Mouse (Mus musculus) midbrain, embryonic 16.5 days (tissue): ENCODE data around the gene Ccdc27. TPM values are rescaled to one million over a fixed set of nuclear protein-coding genes. Genes with fewer than 3 reads are reported as not detected.

Source experiments
- ATAC-seq: fragments of 200-750 bp; cut with Nextera tagmentation; 2 replicates; pipeline ENCODE4 v1.8.0; 2017; ENCODE audit warnings: moderate TSS enrichment
- H3K27ac ChIP-seq: fragments of 300-500 bp; sonication (generic); 2 replicates; pipeline ENCODE4 v1.5.1; 2014; ENCODE audit warnings: mild to moderate bottlenecking, low read length, mixed read lengths
- H3K27me3 ChIP-seq: fragments of 300-500 bp; sonication (generic); 2 replicates; pipeline ENCODE4 v1.6.1; 2014; ENCODE audit warnings: low read depth, low read length, mixed read lengths; ENCODE audit not compliant: control insufficient read depth, insufficient read depth
- H3K36me3 ChIP-seq: fragments of 300-500 bp; sonication (generic); 2 replicates; pipeline ENCODE4 v1.6.1; 2014; ENCODE audit warnings: mild to moderate bottlenecking, low read length, moderate library complexity, mixed read lengths; ENCODE audit not compliant: control insufficient read depth, insufficient read depth
- H3K4me1 ChIP-seq: fragments of 300-500 bp; sonication (generic); 2 replicates; pipeline ENCODE4 v1.6.1; 2014; ENCODE audit warnings: mild to moderate bottlenecking, low read length, mixed read lengths; ENCODE audit not compliant: control insufficient read depth, insufficient read depth
- H3K4me2 ChIP-seq: fragments of 300-500 bp; sonication (generic); 2 replicates; pipeline ENCODE4 v1.6.1; 2014; ENCODE audit warnings: mild to moderate bottlenecking, low read length, mixed read lengths
- H3K4me3 ChIP-seq: fragments of 300-500 bp; sonication (generic); 2 replicates; pipeline ENCODE4 v1.5.1; 2014; ENCODE audit warnings: low read depth, mild to moderate bottlenecking, low read length, moderate library complexity, mixed read lengths
- H3K9ac ChIP-seq: fragments of 300-500 bp; sonication (generic); 2 replicates; pipeline ENCODE4 v1.6.1; 2014; ENCODE audit warnings: low read depth, low read length, mixed read lengths
- H3K9me3 ChIP-seq: fragments of 300-500 bp; sonication (generic); replicated peaks from 2 replicates; pipeline ENCODE4 v1.6.1; 2014; ENCODE audit warnings: mild to moderate bottlenecking, low read length, mixed read lengths; ENCODE audit not compliant: control insufficient read depth, poor library complexity, severe bottlenecking
- WGBS: fragments of 180-500 bp; shearing (Covaris S2); extraction: QIAGEN DNeasy Blood & Tissue Kit; methylation state at CpG from one replicate; pipeline ENCODE4 v1.1.7; 2014; 5-methylcytosine and 5-hydroxymethylcytosine counted together
- polyA plus RNA-seq: library from polyadenylated mRNA; unstranded; fragments of >200 nt; fragmentation: Nextera tagmentation; extraction: Ambion mirVana; gene quantifications from 2 replicates; pipeline ENCODE4 v1.2.1, GENCODE M21; 2015

Gene Ccdc27
- polyA plus RNA-seq, 1 experiment from 2014 or later: not detected

- ATAC-seq: no peak
- Histone ChIP-seq H3K27me3 (peaks cover 6% of the 10 kb centered on the region; the same call in 1 of the 2 replicates), H3K36me3 (peaks cover 31% of the 10 kb centered on the region), H3K9me3 (no peaks in the 10 kb centered on the region), H3K9ac (no peak overlapping the region), H3K4me3 (no peak overlapping the region), H3K4me2 (no peak overlapping the region), H3K27ac (no peak overlapping the region), H3K4me1 (peaks cover 10% of the 10 kb centered on the region; the same call in 1 of the 2 replicates)
- 15% methylated on average over 4 of the region's 4 CpGs for WGBS
These were observed 19.6 kb downstream of the Ccdc27 start for GRCm38 (mm10) chr4:154022844-154023243.

DNA sequence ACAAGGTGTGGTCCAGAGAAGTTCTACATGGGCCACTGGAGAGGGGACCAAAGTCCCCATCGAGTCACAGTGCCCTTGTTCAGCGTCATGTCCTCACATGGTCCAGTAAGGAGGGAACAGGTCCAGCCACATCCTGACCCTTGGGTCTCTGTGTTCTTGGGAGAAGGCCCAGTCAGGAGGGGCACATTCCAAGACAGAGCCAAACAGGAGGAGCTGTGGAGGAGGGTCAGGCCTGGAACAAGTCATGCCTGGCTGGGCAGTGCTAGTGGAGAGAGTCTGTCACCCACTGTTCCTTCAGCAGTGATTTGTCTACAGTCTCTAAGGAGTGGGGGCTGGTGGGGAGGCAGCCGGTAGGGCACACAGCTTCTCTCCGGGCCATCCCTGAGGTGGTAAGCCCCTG lies 20.1 kb downstream of the Ccdc27 start:
- peaks cover 6% of the 10 kb centered on the region; the same call in 1 of the 2 replicates for H3K27me3 ChIP-seq
- no peaks in the 10 kb centered on the region for H3K9me3 ChIP-seq
- H3K4me3 ChIP-seq: no peak overlapping the region
- H3K9ac ChIP-seq: no peak overlapping the region
- H3K36me3 ChIP-seq: peaks cover 32% of the 10 kb centered on the region
- no peak overlapping the region for H3K4me2 ChIP-seq
- no peak overlapping the region for H3K27ac ChIP-seq
- ATAC-seq: no peak
- peaks cover 10% of the 10 kb centered on the region; the same call in 1 of the 2 replicates for H3K4me1 ChIP-seq
- 73% methylated on average over 4 of the region's 4 CpGs for WGBS

GRCm38 (mm10) chr4:154021432-154021831 lies 21.0 kb downstream of the Ccdc27 start:
- WGBS: 94% methylated on average over 9 of the region's 9 CpGs
- Histone ChIP-seq H3K4me1 (peaks cover 10% of the 10 kb centered on the region; the same call in 1 of the 2 replicates), H3K9ac (no peak overlapping the region), H3K9me3 (no peaks in the 10 kb centered on the region), H3K4me2 (no peak overlapping the region), H3K4me3 (no peak overlapping the region), H3K27me3 (peaks cover 6% of the 10 kb centered on the region; the same call in 1 of the 2 replicates), H3K27ac (no peak overlapping the region), H3K36me3 (peaks cover 34% of the 10 kb centered on the region)
- no peak for ATAC-seq

- Histone ChIP-seq H3K4me1 (no peaks in the 10 kb centered on the region), H3K9me3 (no peaks in the 10 kb centered on the region), H3K36me3 (peaks cover 43% of the 10 kb centered on the region), H3K27me3 (no peaks in the 10 kb centered on the region), H3K4me2 (no peak overlapping the region), H3K27ac (no peak overlapping the region), H3K4me3 (no peak overlapping the region), H3K9ac (no peak overlapping the region)
- 72% methylated on average over 7 of the region's 7 CpGs for WGBS
- ATAC-seq: no peak
These were observed 22.9 kb downstream of the Ccdc27 start for GRCm38 (mm10) chr4:154019571-154019970.

GRCm38 (mm10) chr4:154015476-154015875 lies 27.0 kb downstream of the Ccdc27 start:
- Histone ChIP-seq H3K9me3 (no peaks in the 10 kb centered on the region), H3K4me1 (peaks cover 16% of the 10 kb centered on the region), H3K27ac (no peak overlapping the region), H3K36me3 (peaks cover 31% of the 10 kb centered on the region), H3K9ac (no peak overlapping the region), H3K4me3 (no peak overlapping the region), H3K4me2 (no peak overlapping the region), H3K27me3 (no peaks in the 10 kb centered on the region)
- 95% methylated on average over 11 of the region's 11 CpGs for WGBS
- ATAC-seq: no peak

- ATAC-seq: no peak
- Histone ChIP-seq H3K9ac (peak overlapping the region; percentile 90), H3K9me3 (no peaks in the 10 kb centered on the region), H3K36me3 (peaks cover 11% of the 10 kb centered on the region), H3K27me3 (no peaks in the 10 kb centered on the region), H3K4me1 (peaks cover 16% of the 10 kb centered on the region), H3K27ac (peak overlapping the region; percentile 58; the same call in 1 of the 2 replicates), H3K4me2 (peak overlapping the region; percentile 99), H3K4me3 (peak overlapping the region; percentile 99)
- WGBS: 2% methylated on average over 55 of the region's 55 CpGs
These were observed 30.2 kb downstream of the Ccdc27 start for GRCm38 (mm10) chr4:154012132-154012882.

- H3K27ac ChIP-seq: peak within 1 kb of the TSS; percentile 58
- H3K9me3 ChIP-seq: no peaks in the 10 kb centered on the region
- H3K36me3 ChIP-seq: peaks cover 12% of the 10 kb centered on the region
- peak within 1 kb of the TSS; percentile 99 for H3K4me2 ChIP-seq
- peaks cover 16% of the 10 kb centered on the region for H3K4me1 ChIP-seq
- WGBS: under 1% methylated on average over 53 of the region's 59 CpGs
- no peaks in the 10 kb centered on the region for H3K27me3 ChIP-seq
- peak; percentile 96 for ATAC-seq
- peak within 1 kb of the TSS; percentile 99 for H3K4me3 ChIP-seq
- H3K9ac ChIP-seq: peak within 1 kb of the TSS; percentile 90
These were observed 30.8 kb downstream of the Ccdc27 start, which contains the start of gene Lrrc47 for GRCm38 (mm10) chr4:154011646-154012089. TSS of gene Lrrc47 (plus strand) at chr4:154011731.

DNA sequence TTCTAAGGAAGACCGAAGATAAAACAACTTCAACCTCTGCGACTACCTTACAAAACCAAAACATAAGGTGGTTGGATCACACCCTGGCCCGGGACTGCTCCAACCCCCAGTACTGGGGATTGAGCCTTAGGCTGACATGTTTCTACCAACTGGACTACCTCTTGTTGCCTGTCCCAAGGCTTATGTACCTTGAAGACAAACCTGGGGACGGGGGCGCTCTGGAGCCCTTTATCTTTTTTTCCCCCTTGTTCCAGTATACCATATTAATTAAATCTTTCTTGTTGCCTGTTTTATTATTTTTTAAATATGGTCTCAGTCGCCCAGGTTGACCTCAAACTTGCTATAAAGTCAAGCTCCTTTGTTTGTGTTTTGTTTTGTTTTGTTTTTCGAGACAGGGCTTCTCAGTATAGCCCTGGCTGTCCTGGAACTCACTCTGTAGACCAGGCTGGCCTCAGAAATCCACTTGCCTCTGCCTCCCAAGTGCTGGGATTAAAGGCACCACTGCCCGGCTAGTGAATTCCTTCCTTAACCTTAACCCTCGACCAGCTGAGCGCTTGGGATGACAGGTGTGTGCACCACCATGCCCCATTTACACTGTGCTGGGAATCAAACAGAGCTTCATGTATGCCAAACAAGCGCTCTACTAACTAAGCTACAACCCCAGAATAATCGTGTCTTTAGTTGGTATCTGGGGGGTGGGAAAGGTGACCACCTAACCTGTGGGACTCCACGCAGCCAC lies 31.4 kb downstream of the Ccdc27 start:
- peak overlapping the region; percentile 3; the same call in 1 of the 2 replicates for H3K27ac ChIP-seq
- 27% methylated on average over 13 of the region's 13 CpGs for WGBS
- H3K4me3 ChIP-seq: peak overlapping the region; percentile 99
- H3K9me3 ChIP-seq: no peaks in the 10 kb centered on the region
- H3K4me2 ChIP-seq: peak overlapping the region; percentile 51
- peak; percentile 64; the same call in 1 of the 2 replicates for ATAC-seq
- H3K9ac ChIP-seq: peak overlapping the region; percentile 90
- H3K4me1 ChIP-seq: peaks cover 16% of the 10 kb centered on the region
- H3K36me3 ChIP-seq: peaks cover 13% of the 10 kb centered on the region
- no peaks in the 10 kb centered on the region for H3K27me3 ChIP-seq
